Mouse (Mus musculus) gastrocnemius, adult 8-10 months (tissue): ENCODE results near the gene Gabpa. TPM values are rescaled to one million over a fixed set of nuclear protein-coding genes. Genes with fewer than 3 reads are reported as not detected.

ENCODE experiments used
- DNase-seq, 2 experiments: peaks; one replicate each; pipeline ENCODE4 v3.0.0; 2022; ENCODE audit warnings: low spot score in 2 of 2
- total RNA-seq, 4 experiments: library from RNA; stranded (reverse); gene quantifications; 2 replicates each; pipeline ENCODE4 v1.2.4; 2022

The Gabpa gene
- total RNA-seq, 4 experiments from 2014 or later, result 21.0 to 28.2 (median 24.4) TPM

DNA sequence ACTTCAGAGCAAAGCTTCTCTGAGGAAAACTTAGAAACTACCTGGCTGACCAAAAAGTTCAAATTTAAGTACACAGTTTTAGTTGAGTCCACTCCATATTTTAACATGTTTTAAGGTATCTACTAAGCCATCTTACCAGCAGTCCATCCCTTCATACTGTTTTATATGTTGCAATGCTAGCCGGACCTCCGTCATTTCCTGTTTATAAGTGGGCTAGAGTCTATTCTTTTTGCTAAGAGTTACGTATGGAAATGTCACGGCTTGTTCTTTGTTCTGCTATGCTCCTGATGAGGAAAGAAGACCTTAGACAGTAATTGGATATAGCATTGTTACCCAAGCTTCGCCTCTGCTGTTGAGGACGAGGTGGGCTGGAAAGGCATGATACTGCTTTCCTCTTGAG is 18.8 kb downstream of the Gabpa start:
- no peak for DNase-seq

DNA sequence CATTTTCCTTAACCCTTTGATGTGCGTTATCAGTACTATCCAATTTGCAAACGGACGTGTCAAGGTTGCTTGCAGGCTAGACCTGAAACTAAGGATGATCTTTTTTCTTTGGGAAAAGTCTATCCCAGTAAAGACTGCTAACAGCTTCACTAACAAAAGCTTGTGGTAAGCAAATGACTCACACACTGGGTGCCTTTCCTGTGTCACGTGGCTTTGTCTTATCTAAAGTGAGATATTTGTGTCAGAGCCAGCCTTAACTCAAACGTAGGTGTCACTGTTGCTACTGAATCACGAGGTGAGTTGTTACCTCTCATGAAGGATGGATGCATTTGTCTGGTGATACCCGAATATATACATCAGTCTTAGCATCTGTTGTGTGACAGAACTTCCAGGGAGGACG is 29.9 kb downstream of the Gabpa start:
- no peak for DNase-seq

DNA sequence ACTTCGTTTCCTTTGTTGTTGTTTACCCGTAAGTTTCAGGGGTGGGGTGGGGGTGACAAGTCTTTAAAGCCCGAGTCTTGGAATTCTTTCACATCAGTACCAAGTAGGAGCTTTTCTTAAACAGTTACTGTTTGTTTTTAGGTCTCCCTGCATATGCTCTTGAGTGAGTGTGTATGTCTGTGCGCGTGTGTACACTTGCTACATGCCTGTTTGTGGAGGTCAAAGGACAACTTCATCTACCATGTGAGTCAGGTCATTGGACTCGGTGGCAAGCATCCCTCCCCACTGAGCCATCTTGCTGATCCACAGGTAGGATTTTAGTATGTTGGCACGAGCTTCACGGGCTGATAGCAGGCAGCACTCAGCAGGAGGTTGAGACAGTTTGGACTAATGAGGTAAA is 39.1 kb downstream of the Gabpa start:
- DNase-seq, result no peak

DNA sequence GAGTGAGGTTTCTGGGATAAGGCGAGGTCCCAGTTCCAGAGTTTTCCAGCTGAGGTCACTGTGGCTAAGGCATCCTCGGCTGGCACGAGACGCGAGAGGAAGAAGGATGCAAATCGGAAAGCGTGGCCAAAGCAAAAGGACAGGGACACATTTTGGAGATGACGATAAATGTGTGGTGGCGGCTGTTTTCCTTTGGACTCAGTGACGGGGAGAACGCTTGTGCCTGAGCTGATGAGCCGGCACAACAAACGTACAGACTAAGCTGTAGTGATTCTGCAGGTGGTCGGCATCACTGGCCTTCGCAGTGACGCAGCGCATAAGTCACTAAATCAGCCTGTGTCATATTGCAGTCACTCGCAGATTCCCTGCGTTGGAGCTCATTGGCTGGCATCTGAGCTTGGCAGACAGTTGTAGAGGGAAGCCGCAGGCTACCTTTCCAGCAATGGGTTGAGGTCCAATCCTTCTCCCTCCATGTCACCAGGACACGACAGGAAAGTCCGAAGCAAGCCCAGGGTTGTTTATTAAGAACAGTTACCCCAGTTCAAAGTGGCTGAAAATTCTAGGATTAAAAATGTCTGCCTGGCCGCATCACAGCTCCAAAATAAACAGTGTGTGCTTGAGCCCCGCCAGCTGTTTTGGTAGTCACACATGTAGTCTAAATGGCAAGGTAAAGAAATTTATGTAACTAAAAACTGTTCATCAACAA is 40.4 kb downstream of the Gabpa start:
- no peak for DNase-seq

DNA sequence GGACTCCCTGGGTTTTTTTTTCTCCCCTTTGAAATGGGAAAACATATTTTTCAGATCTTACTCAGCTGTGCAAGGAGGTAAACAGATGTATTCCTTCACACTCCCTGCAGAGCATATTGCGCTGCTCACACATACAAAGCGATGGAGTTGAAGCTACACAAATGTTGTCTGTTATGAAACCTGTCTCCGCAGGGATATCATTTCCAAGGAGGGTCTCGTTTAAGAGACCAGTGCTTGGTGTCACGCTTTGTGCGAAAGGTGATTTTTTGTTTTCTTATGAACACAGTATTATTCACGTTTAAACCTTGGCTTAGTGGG is 41.0 kb downstream of the Gabpa start:
- no peak for DNase-seq

DNA sequence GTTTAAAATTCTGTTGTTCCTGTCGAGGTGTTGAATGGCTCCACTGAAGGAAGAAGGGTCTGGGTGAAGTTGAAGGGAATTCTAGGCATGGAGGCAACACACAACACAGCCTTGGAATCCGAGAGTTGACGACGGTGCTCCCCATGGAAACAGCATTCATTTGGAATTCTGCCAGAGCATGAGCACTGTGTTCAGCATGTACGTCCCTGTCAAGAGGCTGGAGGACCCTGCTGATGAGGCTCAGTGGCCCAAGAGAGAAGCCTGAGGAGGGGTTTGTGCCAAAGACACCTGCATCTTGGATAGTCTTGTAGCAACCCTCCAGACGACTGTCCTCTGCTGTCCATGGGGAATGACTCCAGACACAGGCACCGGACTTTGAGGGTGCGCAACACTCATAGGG is 41.4 kb downstream of the Gabpa start:
- no peak for DNase-seq

DNA sequence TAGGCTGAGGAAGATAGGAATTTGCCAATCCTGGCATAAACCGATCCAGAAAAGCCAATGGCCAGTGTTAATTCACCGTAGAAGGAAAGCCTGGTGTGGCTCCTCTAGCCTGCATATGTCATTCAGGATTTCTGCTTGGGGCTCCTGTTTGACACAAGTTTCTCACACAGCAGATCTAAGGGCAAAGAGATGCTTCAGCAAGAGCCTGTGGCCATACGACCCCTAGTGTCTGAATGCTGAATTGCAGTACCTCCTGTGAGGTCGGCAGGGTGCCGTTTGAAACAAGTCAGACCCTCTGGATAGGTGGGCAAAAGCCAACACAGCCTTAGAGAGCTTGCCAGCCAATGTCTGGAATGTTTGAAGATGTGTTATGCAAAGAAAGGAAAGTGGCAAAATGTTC is 44.4 kb downstream of the Gabpa start:
- peak; percentile 22 to 24 for DNase-seq

- no peak for DNase-seq
Observed at GRCm38 (mm10) chr16:84881168-84881567, 46.4 kb downstream of the Gabpa start.

DNA sequence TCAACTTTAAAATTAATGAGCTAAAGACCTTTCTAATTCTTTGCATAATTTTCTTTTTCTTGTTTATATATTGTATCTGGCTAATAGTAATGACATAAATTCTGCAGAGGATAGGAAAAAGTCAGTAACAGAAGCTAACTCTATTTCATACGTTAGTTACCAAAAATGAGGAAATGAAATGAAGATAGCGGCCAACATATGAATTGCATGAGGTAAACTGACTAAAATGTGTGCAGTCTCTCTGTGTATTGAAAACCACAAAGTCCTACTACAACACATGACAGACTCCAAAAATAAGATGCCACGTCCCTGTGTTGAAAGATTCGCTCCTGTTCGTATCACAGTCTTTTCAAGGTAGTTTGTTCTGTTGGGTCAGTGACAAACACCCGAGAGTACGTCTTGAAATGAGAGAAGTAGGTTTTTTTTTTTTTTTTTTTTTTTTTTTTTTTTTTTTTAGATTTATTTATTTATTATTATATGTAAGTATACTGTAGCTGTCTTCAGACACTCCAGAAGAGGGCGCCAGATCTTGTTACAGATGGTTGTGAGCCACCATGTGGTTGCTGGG is 47.1 kb downstream of the Gabpa start:
- DNase-seq, result no peak

- DNase-seq, result no peak
Observed at GRCm38 (mm10) chr16:84884572-84884971, 49.8 kb downstream of the Gabpa start.

DNA sequence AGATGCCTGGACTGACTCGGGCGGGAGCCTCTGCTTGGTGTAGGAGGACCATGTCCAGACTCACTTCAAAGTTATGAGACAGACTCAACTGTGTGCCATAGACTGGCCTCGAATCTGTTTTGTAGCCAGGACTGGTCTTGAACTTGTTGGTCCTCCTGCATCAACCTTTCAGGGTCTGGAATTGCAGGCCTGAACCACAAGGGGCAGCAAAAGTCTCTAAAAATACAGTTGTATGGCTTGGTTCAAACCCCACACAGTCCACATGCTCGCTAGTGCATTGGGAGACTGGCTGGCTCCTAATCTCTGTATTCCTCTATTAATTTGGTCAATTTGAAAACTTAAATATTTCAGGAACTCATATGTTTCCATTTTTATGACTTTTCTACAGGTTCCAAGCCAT is 68.3 kb downstream of the Gabpa start:
- no peak for DNase-seq

DNA sequence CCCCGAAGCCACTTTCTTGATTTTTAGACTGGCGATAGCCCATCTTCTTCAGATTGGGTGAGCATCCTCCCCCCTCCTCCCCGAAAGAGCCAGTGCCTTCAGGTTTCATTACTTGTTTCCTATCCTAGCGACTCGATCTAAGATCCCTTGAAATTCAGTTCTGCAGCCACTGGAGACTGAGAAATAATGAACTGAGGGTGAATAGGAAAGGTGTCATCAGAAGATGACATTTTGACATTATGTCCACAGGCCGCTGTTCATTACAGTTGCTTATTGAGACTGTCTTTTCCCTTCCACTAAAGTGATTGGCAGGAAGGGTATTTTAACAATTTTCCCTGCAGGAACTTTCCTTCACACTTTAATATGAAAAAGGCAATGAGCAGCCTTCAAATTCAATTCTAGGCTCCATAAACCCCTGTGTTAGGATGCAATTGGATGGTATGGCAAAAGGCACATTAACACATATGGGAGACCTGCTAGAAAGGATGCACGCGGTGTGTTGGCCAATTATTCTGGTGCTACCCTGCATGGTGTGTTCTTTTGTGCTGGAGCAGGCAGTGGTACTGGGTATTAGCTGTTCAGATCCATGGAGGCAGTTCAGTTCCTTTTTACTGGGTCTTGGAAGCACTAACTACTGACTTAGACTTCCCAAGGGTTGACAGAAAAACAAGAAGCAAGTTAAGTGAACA is 76.9 kb downstream of the Gabpa start:
- no peak for DNase-seq

Other genes with a start within 250 kb of the Gabpa start
- gene Mrpl39, start 99.2 kb upstream of the Gabpa start, total RNA-seq, result 10 to 100 TPM; 12.0 to 14.5 (median 13.7) TPM
- gene Jam2, start 60.8 kb upstream of the Gabpa start, total RNA-seq, result 10 to 100 TPM; 10.6 to 16.3 (median 12.7) TPM
- gene Atp5j, start 700 bp downstream of the Gabpa start, total RNA-seq, result 1,000 to 10,000 TPM in 2 of 4 experiments, 100 to 1,000 TPM in 2; 869 to 1,085 (median 967) TPM